Mouse (Mus musculus) left cerebral cortex, postnatal 25 days (tissue): ENCODE measurements around the gene Smim20. TPM values are rescaled to one million over a fixed set of nuclear protein-coding genes. Genes with fewer than 3 reads are reported as not detected.

Experiments
- DNase-seq, 2 experiments: peaks; one replicate each; pipeline ENCODE4 v3.0.0; 2022; ENCODE audit warnings: low spot score in 2 of 2, mixed read lengths in 1 of 2
- intact Hi-C: fragments of 180-260 bp; cut with DNase I; formaldehyde crosslinking; loops from one replicate; pipeline ENCODE4 v1.15.1; 2025
- total RNA-seq, 2 experiments: library from RNA; stranded (reverse); gene quantifications; 2 replicates each; pipeline ENCODE4 v1.2.3; 2021

Smim20 gene
- 10 to 100 TPM; 35.1 to 38.6 TPM for total RNA-seq

DNA sequence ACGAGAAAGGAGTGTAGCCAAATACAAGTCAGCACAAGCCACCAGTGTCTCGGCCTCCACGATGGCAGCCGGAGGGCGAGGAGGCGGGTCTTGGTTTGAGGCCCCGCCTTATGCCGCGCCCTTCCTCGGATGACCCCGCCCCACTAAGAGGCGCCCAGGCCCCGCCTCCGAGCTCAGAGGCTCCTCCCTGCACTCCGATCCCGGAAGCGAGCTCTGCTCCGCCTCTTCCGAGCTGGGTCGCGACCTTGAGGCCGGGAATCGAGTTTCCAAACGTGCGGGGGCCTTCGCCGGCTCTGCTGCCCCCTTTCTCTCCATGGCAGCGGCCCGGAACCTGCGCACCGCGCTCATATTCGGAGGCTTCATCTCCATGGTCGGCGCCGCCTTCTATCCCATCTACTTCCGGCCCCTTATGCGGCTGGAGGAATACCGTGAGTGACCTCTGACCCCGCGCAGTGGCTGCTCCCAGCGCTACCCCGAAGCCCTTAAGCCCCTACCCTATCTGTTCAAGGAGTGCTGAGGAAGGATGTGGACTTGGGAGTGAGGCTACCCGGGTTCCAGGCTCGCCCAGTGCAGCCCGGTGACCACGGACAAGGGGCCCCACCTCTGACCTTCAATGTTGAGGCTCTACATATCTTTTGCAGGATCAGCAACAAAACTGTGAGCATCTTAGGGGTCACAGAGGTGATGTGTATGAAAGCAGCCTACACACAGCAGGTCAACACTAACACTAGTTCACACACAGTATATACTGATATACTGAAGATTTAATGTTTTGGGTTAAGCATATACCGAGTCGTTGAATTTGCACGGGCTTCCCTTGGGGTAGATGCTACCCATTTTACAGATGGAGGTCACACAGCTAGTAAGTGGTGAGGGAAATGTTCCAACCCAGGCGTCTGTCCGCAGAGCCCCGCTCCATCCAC lies at the start of gene Smim20:
Smim20 (plus strand) TSS at position 153 of the 923 bp plus-strand sequence.
- intact Hi-C loops, result loop anchor here (5.0 kb wide), 1 partner anchor 55 kb away; the partner anchor contains the start of gene Sel1l3
- peak; percentile 79 to 81 for DNase-seq

DNA sequence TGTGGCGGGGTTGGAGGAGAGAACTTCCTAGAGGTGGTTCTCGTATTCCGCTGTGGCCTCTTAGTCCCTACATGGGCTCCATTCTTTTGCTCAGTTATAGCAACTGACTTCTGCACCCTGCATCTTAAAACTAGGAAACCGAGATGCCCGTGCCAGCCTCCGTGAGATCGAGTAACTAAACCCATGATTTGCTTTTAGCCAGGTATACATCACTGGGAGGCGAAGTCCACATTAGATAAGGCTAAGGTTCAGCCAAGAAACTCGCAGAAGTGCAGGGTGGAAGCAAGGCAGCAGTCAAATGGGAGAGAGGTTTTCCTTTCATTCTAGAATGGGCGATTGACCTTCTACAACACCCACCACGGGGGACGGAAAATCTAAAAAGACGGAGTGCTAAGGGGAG lies 41.4 kb upstream of the Smim20 start:
- no peak for DNase-seq
- intact Hi-C loops, result no loop called here

DNA sequence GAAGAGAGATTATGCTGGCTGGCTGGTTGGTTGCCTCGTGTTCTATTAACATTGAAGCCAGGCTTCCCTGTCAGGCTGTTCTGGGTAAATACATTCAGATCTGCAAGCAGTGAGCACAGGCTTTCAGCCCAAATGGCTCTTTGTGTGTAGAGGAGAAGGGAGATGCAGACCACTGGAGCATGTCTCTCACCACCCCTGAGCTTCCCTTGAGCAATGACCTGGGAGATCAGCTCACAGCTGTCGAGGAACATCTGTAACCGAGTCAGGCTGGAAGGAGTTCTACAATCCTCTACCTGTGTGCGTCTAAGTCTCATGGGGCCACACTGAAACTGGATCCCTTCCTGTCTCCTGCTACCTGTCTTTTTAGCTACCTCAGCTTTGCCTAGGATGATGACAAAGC lies 36.3 kb upstream of the Smim20 start:
- no peak for DNase-seq
- intact Hi-C loops, result no loop called here

DNA sequence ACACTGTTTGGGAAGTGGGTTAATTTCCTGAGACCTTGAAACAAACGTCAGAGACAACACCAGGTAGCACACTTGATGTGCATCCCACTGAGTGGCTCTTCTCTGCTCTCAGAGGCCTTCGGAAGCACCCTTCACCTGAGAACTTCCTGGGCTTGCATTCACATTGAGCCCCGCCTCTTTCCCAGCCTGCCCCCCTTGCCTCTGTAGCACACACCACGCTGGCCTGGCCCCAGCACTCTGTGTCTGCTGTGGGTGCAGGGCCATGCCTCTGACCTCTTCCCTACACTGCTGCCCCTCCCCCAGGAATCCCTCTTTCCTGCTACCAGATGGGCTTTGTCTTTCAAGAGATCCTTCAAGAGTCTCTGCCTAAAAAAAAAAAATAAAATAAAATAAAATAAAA lies 31.3 kb upstream of the Smim20 start:
- intact Hi-C loops, result no loop called here
- no peak for DNase-seq

DNA sequence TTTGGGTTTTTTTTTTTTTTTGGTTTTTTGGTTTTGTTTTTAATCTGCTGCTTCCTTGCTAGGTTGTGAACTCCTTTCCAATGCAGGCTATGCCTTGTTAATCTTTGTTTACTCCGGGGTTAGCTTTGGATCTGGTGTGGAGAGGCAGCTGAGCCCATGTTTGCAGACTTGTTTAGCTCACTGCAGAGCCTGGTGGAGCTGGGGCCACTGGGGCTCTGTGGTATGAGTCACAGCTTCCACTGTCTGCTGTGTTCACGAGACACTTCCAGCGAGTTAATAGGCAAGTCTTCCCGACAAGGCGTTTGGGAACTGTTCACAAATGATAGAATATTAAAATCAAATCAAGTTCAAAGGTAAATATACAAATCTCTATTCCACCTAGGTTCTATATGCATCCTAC lies 30.7 kb upstream of the Smim20 start:
- peak in 1 of 2 experiments; percentile 54 for DNase-seq
- intact Hi-C loops, result no loop called here

DNA sequence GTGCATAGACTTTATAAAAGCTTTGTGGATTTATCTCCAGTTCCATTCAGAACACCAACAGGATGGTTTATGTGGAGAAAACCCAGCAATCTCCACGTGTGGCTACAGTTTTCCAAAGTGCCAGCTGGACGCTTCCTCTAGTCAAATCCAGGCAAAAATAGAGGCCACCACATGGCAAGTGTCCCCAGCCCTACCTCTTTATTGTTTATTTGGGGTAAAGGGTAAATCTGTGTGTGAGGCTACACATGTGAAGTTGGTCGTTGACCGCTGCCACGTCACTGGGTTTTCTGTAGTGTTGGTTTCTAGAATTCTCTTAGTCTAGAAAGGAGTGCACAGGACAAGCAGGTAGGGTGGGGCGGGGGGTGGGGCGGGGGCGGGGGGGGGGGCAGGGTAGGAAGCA lies 30.1 kb upstream of the Smim20 start:
- intact Hi-C loops, result no loop called here
- no peak for DNase-seq

DNA sequence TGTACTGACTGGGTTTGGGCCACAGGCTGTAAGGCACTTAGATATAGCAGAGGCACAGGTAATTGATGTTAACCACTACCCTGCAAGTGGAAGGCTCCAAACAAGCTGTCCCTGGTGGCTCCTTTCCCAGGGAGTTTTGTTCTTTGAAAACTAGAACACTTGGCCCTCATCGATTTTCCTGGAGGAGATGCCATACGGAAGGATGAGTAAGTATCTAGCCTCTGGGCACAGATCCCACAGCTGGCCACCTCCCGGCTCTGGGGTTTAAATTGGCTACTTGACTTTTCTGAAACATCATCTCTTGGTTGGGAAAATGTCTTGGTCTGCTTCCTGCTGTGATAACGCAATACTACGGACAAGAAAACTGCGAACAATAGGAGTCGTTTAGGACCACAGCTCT lies 28.1 kb upstream of the Smim20 start:
- intact Hi-C loops, result no loop called here
- DNase-seq, result peak in 1 of 2 experiments; percentile 60

DNA sequence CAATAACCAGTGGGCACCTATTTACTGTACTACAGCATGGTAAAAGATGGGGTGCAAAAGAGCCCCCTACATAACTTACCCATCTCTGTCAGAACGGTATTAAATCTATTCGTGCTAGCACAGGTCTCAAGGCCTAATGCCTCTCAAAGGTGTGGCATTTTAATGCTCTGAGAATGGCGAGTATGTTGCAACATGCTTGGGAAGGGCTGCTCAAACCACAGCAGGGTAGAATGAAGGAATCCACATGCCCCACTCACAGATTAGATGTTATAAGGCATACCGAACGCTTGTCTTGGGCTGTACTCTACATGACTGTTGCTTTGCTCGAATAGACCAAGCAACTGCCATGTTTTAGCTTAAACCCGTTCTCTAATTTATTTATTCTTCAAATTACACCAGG lies 27.7 kb upstream of the Smim20 start:
- intact Hi-C loops, result no loop called here

DNA sequence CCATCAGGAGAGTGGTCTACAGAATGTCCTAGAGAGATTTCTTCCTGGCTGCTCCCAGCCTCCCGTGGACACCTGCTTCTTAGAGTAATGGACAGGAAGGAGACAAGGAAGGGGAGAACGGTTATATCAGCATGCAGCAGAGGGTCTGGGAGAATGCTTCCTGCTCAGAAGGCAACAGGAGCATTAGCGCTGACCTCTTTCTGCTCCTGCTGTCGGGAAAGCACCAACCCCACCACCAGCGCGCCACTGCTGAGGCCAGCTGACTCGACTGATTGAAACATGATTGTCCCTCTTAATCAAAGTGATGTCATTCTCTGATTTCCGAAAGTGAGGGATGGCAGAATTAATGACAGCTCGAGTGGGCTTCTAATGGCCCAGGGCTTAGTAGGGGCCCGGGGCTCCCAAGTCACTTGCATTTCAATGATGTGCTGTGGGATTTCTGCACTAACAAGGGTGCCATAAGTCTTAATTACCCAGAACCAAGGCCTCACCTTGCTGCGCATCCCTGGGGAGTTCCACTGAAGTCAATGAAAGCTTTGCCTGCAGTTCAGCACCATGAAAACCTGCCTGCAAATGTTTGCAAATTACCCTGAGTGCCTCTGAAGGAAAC lies 26.9 kb upstream of the Smim20 start:
- intact Hi-C loops, result no loop called here
- DNase-seq, result no peak

More for the DNA sequence above, 27.7 kb upstream of the Smim20 start:
- no peak for DNase-seq

DNA sequence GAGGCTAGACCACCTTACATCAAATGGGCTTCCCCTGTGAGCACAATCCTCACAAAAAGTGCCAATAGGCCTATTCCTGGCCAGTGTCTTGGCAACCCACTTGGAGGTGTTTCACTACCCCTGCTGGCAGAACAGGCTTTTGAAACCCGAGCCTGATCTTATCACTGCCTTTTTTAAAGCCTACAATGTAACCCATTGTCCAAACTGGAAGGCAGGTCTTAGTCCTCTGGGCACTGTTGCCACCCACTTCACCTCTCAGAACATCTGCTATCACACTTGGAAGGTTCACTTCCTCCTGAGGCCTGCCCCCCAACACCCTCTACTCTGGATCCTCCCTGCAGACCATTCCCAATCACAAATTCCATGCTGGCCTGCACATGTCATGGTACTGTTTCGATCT lies 25.8 kb upstream of the Smim20 start:
- intact Hi-C loops, result no loop called here
- DNase-seq, result no peak

DNA sequence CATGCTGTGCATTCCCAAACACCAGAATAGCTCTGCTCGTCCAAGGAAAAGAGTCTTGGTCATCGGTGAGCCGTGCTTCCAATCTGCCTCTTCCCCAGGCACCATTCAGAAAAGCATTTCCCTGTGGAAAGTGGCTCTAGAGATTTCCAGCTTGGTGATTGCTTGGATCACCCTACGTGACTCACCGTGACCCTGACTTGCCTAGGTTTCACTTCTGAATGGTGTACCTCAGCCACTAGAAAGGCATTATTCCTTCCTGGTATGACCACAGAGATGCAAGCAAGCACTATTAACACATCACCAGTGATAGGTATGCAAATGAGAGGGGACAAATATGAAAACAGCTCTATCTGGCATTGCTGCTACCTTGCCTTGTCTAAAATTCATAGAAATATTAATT lies 24.9 kb upstream of the Smim20 start:
- intact Hi-C loops, result no loop called here
- no peak for DNase-seq

DNA sequence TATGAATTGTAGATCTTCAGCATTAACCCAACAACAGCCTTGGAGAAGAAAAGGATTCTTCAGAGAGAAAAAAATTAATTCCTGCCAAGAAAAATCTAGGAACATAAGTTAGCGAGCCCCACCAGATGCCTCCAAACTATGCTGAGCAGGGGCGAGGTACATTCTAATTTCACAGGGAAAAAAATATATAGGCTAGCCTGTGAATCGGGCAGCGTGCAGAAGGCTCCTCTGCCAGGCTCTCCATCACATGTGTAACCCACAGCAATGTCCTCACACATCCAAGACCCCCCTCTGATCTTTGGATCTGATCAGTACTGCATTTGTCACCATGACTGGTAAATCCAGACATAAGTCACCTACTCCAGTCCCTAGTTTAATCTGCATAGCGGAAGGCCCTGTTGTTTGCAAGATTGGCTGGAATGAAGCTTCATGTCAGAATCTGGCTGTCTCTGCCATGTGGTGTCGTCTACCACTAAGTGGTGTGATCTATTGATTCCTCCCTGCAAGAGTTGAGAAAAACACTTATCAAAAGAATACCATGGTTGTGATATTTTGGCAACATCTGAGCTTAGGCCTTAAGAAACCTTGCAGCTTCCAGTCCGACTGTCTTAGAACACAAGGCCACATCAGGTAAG lies 23.9 kb upstream of the Smim20 start:
- intact Hi-C loops, result no loop called here
- peak; percentile 37 to 83 for DNase-seq

DNA sequence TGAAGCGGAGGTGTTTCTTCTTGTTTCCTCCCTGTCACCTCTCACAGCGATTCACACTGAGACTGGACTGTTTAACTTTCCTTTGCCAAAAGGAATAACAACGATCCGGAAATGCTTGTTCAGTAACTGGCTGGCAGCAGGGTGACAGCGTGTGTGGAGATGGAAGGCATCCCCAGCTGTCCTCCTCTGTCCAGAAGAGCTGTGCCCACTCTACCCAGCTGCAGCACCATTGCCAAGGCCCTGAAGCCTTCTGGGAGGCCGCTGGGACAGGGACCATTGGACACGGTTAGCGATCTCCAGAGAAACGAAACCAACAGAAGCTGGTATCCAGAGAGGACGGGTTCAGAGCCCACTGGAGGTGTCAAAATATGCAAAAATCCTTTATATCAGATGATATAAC lies 22.9 kb upstream of the Smim20 start:
- no peak for DNase-seq
- intact Hi-C loops, result no loop called here

DNA sequence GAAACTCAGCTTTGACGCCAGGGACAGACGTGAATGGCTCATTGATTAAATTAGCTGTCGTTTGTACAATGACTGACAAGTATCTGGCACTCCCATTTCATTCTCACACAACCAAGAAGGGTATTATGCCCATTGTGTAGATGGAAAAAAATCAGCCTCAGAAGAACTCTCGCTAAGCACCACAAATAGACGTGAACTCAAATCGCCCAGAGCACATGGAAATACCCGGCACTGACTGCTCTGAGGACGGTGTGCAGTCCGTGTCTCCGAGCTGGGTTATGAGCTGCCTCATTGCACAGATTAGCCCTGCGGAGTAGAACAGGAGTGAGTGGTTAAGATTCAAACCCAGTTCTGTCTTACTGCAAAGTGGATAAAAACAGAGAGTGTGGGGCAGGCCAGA lies 18.4 kb upstream of the Smim20 start:
- DNase-seq, result no peak
- intact Hi-C loops, result no loop called here

DNA sequence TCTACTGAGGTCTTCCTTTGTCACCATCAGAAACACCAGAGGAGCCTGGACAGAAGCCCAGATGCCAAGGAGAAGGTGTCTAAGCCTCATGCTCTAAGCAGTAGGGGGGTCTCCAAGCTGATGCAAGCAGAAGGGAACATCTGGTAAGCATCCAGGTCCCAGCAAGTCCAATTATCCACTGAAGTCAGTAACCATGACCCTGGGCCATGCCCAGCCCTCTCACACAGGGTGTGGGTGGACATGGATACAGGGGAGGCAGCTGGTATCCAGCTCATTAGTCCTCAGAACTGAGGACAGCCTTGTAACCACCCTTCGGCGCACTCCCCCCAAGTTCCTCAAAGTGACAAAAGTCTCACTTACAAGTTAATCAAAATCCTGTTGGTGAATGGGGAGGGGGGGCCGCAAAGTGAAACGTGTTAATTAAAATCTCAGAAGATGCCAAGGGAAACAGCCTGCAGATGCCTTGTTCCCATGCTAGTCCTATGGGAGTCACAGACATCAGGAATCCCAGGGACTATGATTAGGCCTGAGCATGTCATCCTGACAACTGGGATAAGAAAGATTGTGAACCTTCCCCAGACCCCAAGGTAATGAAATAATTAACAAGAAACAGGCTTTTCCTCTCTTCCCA lies 17.3 kb upstream of the Smim20 start:
- intact Hi-C loops, result no loop called here
- DNase-seq, result no peak

DNA sequence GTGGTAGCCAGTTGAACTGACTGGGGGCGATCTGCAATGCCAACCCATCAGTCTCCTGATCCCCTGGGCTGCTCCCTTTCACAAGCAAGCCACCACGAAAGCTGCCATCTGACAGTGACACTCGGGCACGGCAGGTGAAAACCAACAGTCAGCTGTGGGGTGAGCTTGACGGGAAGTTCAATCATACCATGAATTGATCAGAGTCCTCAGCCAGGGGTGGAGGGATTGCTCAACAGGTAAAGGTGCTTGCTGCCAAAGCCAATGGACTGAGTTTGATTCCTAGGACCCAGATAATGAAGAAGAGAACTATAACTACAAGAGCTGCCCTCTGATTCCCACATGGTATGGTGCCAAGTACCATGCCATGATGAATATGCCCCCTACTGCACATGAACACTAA lies 12.7 kb upstream of the Smim20 start:
- intact Hi-C loops, result no loop called here
- DNase-seq, result no peak

DNA sequence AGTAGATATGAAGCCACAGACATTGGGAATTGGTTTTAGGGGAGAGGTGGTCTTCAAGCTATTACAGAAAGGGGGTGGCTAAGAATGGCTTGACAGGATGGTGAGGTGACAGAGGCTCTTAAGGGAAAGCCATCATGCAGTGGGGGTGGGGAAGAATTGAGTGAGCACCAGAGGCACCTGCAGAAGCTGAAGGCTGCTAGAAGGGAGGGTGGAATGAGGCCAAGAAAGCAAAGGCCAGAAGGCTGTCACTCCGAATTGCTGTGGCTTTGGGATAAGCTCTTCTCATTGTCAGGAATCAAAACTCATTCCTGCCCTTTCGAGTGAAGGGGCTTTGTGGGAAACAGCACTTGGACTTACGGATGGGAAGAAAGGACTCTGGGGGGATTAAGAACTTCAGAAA lies 12.1 kb upstream of the Smim20 start:
- DNase-seq, result no peak
- intact Hi-C loops, result loop anchor here (5.0 kb wide), 1 partner anchor 98 kb away; no protein-coding TSS in a partner anchor

DNA sequence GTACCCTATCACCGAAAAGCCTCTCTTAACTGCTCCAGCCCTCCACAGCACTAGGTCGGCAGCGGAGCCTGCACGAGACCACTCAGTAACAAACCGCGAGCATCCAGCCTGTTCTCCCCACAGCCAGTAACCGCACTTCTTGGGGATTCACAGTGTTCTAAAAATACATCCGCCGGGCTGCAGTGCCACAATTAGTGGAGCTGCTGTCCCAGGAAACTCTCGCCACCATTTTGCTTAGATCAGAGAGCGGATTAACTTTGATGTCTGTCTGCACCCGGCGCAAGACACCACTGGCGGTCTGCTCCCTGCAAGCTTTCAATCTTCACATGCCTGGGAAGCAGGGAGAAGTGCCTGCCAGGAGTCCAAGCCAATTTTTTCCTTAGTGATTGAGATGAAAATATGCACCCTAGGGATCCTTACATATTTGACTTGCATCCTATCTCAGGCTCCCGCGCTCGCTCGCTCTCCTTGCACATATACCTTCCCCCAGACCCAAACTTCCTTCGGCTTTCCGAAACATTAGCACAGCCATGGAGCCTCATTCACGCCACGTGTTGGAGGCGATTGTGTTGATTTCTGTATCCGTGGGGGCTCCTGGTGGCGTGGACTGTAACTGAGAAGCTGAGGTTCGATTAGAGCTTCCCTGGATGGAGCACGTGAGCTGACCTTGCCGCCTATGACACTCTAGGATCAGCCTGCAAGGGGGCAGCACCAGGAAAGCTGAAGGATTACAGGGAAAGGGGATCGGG lies 8.7 kb upstream of the Smim20 start:
- peak in 1 of 2 experiments; percentile 59 for DNase-seq
- intact Hi-C loops, result loop anchor here (5.0 kb wide), 1 partner anchor 101 kb away; no protein-coding TSS in a partner anchor

DNA sequence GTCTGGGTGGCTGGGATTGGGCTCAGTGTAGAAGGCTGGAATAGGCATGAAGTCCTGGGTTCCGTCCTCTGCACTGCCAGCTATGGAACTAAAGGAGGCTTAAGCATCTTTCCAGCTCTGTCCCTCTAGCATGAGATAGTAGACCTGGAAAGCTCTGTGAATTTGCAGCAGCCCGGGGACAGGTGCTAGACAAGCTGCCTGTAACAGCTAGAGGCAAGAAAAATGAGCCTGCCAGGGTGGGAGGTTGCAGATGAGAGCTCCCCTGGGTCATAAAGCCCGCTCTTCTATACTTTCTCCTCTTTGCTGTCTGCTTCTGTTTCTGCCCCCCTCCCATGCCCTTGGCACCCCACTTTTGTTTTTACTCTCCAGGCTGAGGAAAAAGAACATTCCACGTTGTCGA lies 7.0 kb upstream of the Smim20 start:
- peak in 1 of 2 experiments; percentile 73 for DNase-seq
- intact Hi-C loops, result loop anchor here (5.0 kb wide), 1 partner anchor 103 kb away; no protein-coding TSS in a partner anchor
